Mouse (Mus musculus) neural tube, embryonic 15.5 days (tissue): ENCODE results near the gene Gm20388. TPM values are rescaled to one million over a fixed set of nuclear protein-coding genes. Genes with fewer than 3 reads are reported as not detected.

Experiments used
- ATAC-seq: fragments of 200-750 bp; cut with Nextera tagmentation; 2 replicates; pipeline ENCODE4 v1.8.0; 2017; ENCODE audit warnings: mild to moderate bottlenecking, moderate TSS enrichment, moderate library complexity; ENCODE audit not compliant: low FRiP score
- H3K27ac ChIP-seq: fragments of 300-500 bp; sonication (generic); replicated peaks from 2 replicates; pipeline ENCODE4 v1.5.1; 2015; ENCODE audit warnings: mild to moderate bottlenecking, inconsistent platforms
- H3K27me3 ChIP-seq: fragments of 300-500 bp; sonication (generic); replicated peaks from 2 replicates; pipeline ENCODE4 v1.6.1; 2015; ENCODE audit warnings: inconsistent platforms
- H3K36me3 ChIP-seq: fragments of 300-500 bp; sonication (generic); 2 replicates; pipeline ENCODE4 v1.6.1; 2015; ENCODE audit warnings: inconsistent platforms
- H3K4me1 ChIP-seq: fragments of 300-500 bp; sonication (generic); 2 replicates; pipeline ENCODE4 v1.6.1; 2015; ENCODE audit warnings: inconsistent platforms
- H3K4me2 ChIP-seq: fragments of 300-500 bp; sonication (generic); 2 replicates; pipeline ENCODE4 v1.6.1; 2015; ENCODE audit warnings: inconsistent platforms, mild to moderate bottlenecking, moderate library complexity
- H3K4me3 ChIP-seq: fragments of 300-500 bp; sonication (generic); replicated peaks from 2 replicates; pipeline ENCODE4 v1.5.1; 2015; ENCODE audit warnings: mild to moderate bottlenecking, inconsistent platforms
- H3K9ac ChIP-seq: fragments of 300-500 bp; sonication (generic); replicated peaks from 2 replicates; pipeline ENCODE4 v1.6.1; 2015; ENCODE audit warnings: mild to moderate bottlenecking, inconsistent platforms
- H3K9me3 ChIP-seq: fragments of 300-500 bp; sonication (generic); replicated peaks from 2 replicates; pipeline ENCODE4 v1.6.1; 2016; ENCODE audit warnings: inconsistent platforms
- WGBS: fragments of 180-500 bp; shearing (Covaris S2); methylation state at CpG from one replicate; pipeline ENCODE4 v1.1.7; 2015; ENCODE audit warnings: mixed read lengths; 5-methylcytosine and 5-hydroxymethylcytosine counted together
- polyA plus RNA-seq: library from polyadenylated mRNA; unstranded; fragments of >200 nt; fragmentation: Nextera tagmentation; extraction: Ambion mirVana; gene quantifications from 2 replicates; pipeline ENCODE4 v1.2.1, GENCODE M21; 2015

The Gm20388 gene
- polyA plus RNA-seq, 1 experiment from 2014 or later: not detected

DNA sequence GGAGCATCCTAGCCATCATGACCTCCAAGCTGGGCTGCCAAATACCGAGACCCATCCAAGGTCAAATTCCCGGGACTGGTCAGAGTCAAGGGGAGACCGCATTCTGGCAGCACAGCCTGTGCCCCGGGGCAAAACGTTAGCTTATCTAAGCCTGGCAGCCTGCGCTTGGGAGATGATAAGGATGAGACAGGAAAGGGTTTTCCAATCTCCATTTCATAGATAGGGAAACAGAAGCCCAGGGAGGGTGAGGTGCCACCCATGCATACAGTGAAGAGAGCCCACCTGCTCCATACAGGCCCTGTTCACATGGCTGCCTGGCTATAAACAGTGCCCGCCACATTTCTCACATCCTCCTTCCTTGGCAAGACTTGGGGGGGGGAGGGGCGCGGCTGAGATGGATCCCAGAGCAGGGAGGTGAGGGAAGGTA lies 2755.7 kb downstream of the Gm20388 start:
- Histone ChIP-seq H3K4me2 (peak overlapping the region; percentile 11), H3K9ac (no peak overlapping the region), H3K36me3 (no peaks in the 10 kb centered on the region), H3K9me3 (no peaks in the 10 kb centered on the region), H3K4me1 (peaks cover 91% of the 10 kb centered on the region), H3K27ac (peak overlapping the region; percentile 68), H3K4me3 (no peak overlapping the region), H3K27me3 (no peaks in the 10 kb centered on the region)
- 53% methylated on average over 9 of the region's 9 CpGs for WGBS
- ATAC-seq: no peak

DNA sequence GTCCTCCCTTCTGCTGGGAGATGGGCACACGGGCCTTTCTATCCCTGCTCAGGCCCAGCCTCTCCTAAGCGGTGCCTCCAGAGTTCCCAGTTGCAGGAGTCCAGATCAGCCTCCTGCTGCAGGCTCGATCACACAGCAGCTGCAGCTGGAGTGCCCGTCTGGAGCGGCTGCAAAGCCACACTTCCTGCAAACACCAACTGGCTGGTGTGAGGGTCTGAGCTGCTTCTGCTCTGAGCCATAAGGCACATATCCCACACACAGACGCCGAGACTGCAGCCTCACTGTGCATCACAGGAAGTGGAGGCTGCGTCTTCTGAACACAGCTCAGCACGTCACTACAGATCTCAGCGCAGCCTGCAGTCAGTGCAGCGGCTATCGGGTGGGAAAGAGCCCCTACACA lies 2756.2 kb downstream of the Gm20388 start:
- no peaks in the 10 kb centered on the region for H3K36me3 ChIP-seq
- peak overlapping the region; percentile 11 for H3K4me2 ChIP-seq
- H3K27me3 ChIP-seq: no peaks in the 10 kb centered on the region
- WGBS: 48% methylated on average over 12 of the region's 12 CpGs
- peak overlapping the region; percentile 68 for H3K27ac ChIP-seq
- ATAC-seq: no peak
- no peak overlapping the region for H3K9ac ChIP-seq
- H3K4me1 ChIP-seq: peaks cover 92% of the 10 kb centered on the region
- no peak overlapping the region for H3K4me3 ChIP-seq
- no peaks in the 10 kb centered on the region for H3K9me3 ChIP-seq

GRCm38 (mm10) chr8:122667854-122668253 lies 2757.2 kb downstream of the Gm20388 start:
- H3K4me3 ChIP-seq: no peak overlapping the region
- ATAC-seq: no peak
- H3K4me1 ChIP-seq: peaks cover 92% of the 10 kb centered on the region
- H3K4me2 ChIP-seq: no peak overlapping the region
- no peaks in the 10 kb centered on the region for H3K9me3 ChIP-seq
- H3K9ac ChIP-seq: no peak overlapping the region
- no peaks in the 10 kb centered on the region for H3K27me3 ChIP-seq
- no peak overlapping the region for H3K27ac ChIP-seq
- H3K36me3 ChIP-seq: no peaks in the 10 kb centered on the region
- 61% methylated on average over 11 of the region's 11 CpGs for WGBS

- Histone ChIP-seq H3K4me1 (peaks cover 92% of the 10 kb centered on the region), H3K4me2 (no peak overlapping the region), H3K27ac (no peak overlapping the region), H3K36me3 (no peaks in the 10 kb centered on the region), H3K9ac (no peak overlapping the region), H3K9me3 (no peaks in the 10 kb centered on the region), H3K27me3 (no peaks in the 10 kb centered on the region), H3K4me3 (no peak overlapping the region)
- no peak for ATAC-seq
- 19% methylated on average over 5 of the region's 5 CpGs for WGBS
Measured at GRCm38 (mm10) chr8:122669370-122669769, 2758.7 kb downstream of the Gm20388 start.

DNA sequence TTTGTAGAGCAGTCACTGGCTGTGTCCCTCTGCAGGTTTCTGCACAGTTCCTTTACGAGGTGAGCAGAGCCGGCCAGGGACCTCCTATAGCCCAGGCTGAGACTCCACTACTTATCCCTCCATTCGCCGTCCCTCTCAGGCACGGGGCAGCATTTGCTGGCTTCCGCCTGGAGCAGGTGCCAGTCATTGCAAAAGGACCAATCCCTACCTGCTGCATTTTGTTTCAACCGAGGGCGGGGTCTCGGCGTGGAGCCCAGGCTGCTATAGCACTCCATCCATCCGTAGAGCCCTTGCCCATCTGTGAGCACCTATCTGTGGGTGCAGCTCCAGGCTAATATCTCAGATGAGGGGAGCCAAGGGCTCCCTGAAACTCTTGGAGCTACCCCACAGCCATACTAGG lies 2759.4 kb downstream of the Gm20388 start:
- no peak for ATAC-seq
- 0 out of 2 replicates have a peak overlapping the region, but pooled peaks have one; percentile 2 for H3K4me2 ChIP-seq
- no peak overlapping the region for H3K4me3 ChIP-seq
- no peaks in the 10 kb centered on the region for H3K9me3 ChIP-seq
- no peaks in the 10 kb centered on the region for H3K36me3 ChIP-seq
- WGBS: 30% methylated on average over 11 of the region's 11 CpGs
- peaks cover 92% of the 10 kb centered on the region for H3K4me1 ChIP-seq
- H3K27ac ChIP-seq: no peak overlapping the region
- no peak overlapping the region for H3K9ac ChIP-seq
- H3K27me3 ChIP-seq: no peaks in the 10 kb centered on the region

DNA sequence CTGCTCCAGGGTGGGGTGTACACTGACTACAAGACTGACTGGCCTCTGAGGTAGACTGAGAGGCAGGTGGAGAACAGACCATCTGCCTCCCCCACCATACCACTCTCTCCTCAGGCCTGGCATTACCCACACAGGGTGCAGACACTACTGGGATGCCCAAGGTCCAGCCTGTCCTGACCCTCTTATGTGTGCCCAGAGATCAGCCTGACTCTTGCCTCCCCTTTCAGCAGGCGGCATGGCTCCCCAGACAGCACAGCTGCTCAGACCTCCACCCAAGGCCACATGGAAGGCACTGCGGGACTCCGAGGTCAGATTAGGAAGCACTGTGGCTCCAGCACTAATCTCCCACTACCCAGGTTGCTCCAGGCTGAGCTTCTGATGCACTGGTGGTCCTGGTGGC lies 2760.1 kb downstream of the Gm20388 start:
- Histone ChIP-seq H3K27ac (no peak overlapping the region), H3K36me3 (no peaks in the 10 kb centered on the region), H3K4me3 (no peak overlapping the region), H3K9ac (no peak overlapping the region; the same call in 1 of the 2 replicates), H3K9me3 (no peaks in the 10 kb centered on the region), H3K4me1 (peaks cover 92% of the 10 kb centered on the region), H3K4me2 (no peak overlapping the region), H3K27me3 (no peaks in the 10 kb centered on the region)
- no peak for ATAC-seq
- WGBS: 86% methylated on average over 3 of the region's 3 CpGs

DNA sequence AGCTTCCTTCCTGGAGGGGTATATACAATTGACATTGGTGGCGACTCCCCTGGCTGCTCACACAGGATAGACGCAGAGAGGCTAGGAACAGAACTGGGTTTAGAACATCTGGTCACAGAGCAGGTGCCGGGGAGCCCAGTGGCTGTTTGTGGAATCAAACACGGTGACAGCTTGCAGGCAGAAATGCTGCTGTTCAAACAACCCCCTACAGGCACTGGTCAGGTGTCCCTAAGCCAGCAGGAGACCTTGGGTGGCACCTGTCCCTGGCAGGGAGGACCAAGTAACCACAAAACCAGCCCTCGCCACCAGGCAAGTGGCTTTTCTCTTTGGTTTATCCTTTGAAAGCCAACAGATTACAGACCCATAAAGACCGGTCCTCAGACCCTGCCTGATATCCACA lies 2761.3 kb downstream of the Gm20388 start:
- no peak overlapping the region for H3K27ac ChIP-seq
- H3K9me3 ChIP-seq: no peaks in the 10 kb centered on the region
- peaks cover 92% of the 10 kb centered on the region for H3K4me1 ChIP-seq
- 66% methylated on average over 6 of the region's 6 CpGs for WGBS
- no peak overlapping the region for H3K4me3 ChIP-seq
- H3K4me2 ChIP-seq: 0 out of 2 replicates have a peak overlapping the region, but pooled peaks have one; percentile 1
- ATAC-seq: no peak
- H3K9ac ChIP-seq: no peak overlapping the region
- no peaks in the 10 kb centered on the region for H3K27me3 ChIP-seq
- no peaks in the 10 kb centered on the region for H3K36me3 ChIP-seq

DNA sequence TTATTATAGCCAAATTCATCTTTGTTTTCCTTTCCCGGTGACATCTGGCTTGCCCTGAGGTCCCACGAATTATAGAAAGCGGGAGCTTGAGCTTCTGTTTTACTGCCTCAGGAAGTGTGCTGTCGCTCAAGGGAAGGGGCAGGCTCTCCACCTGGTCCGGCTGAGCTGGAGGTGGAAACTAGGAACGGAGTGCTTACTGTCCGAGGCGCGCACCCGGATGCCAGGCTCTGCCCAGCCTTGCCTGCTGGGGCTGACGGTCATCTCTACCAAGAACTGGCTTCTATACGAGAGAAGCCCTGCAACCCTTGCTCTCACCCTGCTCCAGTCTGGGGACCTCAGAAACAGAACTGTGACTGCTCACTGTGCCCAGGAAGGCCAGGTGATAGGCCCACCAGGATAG lies 2763.3 kb downstream of the Gm20388 start:
- Histone ChIP-seq H3K4me3 (0 out of 2 replicates have a peak overlapping the region, but pooled peaks have one; percentile 1), H3K4me1 (peaks cover 86% of the 10 kb centered on the region), H3K27me3 (no peaks in the 10 kb centered on the region), H3K36me3 (no peaks in the 10 kb centered on the region), H3K4me2 (peak overlapping the region; percentile 82), H3K9me3 (no peaks in the 10 kb centered on the region), H3K27ac (no peak overlapping the region), H3K9ac (0 out of 2 replicates have a peak overlapping the region, but pooled peaks have one; percentile 17)
- no peak for ATAC-seq
- 71% methylated on average over 12 of the region's 12 CpGs for WGBS

DNA sequence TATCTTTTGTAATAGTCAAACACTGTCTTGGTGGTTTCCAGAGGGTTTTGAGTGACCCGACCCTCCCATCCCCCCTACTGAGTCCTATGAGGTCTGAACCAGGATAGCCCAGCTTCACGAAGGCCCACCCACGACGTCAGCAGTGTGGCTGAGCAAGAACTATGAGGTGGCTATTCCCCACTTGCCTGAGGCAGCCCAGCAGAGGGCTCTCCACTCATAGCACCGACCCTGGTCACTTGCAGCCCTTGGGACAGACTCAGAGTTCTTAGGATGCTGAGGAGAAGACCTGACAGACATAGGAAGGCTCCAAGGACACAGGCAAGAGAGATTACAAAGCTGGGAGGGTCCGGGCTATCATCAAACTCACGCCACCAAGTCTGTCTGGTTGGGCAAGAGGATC lies 2764.4 kb downstream of the Gm20388 start:
- peaks cover 90% of the 10 kb centered on the region for H3K4me1 ChIP-seq
- H3K36me3 ChIP-seq: no peaks in the 10 kb centered on the region
- H3K9ac ChIP-seq: no peak overlapping the region
- peak overlapping the region; percentile 85 for H3K4me3 ChIP-seq
- no peaks in the 10 kb centered on the region for H3K9me3 ChIP-seq
- no peak for ATAC-seq
- peak overlapping the region; percentile 97; the same call in 1 of the 2 replicates for H3K27ac ChIP-seq
- H3K4me2 ChIP-seq: peak overlapping the region; percentile 82
- WGBS: 38% methylated on average over 7 of the region's 7 CpGs
- no peaks in the 10 kb centered on the region for H3K27me3 ChIP-seq

DNA sequence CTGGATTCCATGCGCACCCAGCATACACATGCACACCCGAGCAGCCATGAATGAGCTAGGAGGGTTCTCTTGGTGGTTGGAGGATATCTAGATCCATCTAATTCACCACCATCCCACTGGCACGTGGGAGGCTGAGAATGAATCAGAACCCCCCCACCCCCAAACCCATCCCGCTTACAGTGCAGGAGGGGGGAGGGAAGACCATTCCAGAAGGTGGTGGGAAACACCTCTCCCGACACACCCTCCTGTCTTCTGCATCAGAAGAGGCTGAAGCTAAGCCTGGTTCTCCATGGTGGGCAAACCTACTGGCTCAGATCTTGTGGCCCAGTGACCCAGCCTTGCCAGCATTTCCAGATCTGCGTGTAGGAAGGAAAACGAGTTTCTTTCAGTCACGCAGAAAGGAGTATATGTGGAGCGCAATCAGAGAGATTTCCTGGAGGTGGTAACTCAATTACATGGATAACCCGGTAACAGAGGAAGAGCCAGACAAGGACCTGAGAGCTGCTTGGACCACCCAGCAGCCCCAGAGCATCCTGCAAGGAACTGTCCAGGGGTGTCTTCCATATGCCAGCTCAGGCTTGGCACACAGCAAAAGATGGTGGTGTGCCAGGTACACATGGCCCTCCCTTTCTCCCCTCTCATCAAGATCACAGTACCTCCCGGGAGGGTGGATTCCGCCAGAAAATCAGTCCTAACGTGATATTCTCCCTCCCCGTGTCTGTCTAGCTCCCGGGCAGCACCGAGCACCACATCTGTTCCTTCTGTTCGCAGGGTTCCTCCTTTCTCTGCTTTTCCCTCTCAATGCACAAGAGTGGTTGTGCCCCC lies 2765.2 kb downstream of the Gm20388 start:
- no peak for ATAC-seq
- 48% methylated on average over 17 of the region's 17 CpGs for WGBS
- peak overlapping the region; percentile 85 for H3K4me3 ChIP-seq
- peak overlapping the region; percentile 82 for H3K4me2 ChIP-seq
- peak overlapping the region; percentile 91 for H3K9ac ChIP-seq
- H3K4me1 ChIP-seq: peaks cover 88% of the 10 kb centered on the region
- no peaks in the 10 kb centered on the region for H3K27me3 ChIP-seq
- no peaks in the 10 kb centered on the region for H3K9me3 ChIP-seq
- H3K36me3 ChIP-seq: no peaks in the 10 kb centered on the region
- peak overlapping the region; percentile 97 for H3K27ac ChIP-seq

DNA sequence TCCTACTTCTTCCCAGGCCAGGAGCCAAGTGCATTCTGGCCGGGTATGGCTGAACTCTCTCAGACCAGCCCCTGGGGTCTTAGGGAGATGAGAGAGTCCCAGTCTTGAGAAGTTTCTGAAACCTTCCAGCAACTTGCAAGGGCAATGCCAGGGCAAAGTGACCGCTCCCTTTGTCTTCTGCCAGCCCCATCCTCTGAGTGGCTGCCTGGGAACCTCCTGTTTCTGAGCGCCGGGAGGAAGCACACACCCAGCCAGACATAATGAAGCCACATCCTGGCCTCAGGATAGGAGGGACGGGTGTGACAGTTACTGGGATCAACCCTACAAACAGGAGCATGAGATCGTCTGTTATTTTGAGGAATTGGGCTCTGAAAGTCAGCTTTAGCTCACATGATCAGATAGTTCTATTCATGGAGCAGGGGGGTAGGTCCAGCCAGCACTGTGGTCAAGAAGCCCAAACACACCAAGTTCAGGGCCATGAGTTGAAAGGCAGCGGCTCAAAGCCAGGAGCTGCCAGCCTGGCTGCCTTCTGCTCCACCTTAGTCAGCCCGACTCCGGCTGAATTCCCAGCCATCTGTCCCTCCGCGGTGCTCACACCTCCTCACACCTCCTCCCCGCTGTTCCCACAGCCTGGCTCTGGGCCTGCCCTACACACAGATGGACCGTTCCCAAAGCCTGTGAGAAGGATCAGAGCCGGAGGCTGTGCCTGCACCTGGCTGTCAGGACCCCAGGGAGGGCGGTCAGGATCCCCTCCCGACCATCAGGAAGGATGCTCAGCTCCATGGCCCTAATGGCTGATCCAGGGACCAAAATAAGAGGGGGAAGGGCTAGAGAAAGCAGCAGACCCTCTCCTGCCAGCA lies 2766.2 kb downstream of the Gm20388 start:
- H3K9me3 ChIP-seq: no peaks in the 10 kb centered on the region
- peak; percentile 43; the same call in 1 of the 2 replicates for ATAC-seq
- H3K4me2 ChIP-seq: peak overlapping the region; percentile 82
- H3K9ac ChIP-seq: peak overlapping the region; percentile 91
- H3K27ac ChIP-seq: peak overlapping the region; percentile 97
- H3K27me3 ChIP-seq: 0 out of 2 replicates have a peak, but pooled peaks cover 4% of the 10 kb centered on the region
- WGBS: 6% methylated on average over 16 of the region's 16 CpGs
- peaks cover 78% of the 10 kb centered on the region for H3K4me1 ChIP-seq
- peak overlapping the region; percentile 85 for H3K4me3 ChIP-seq
- no peaks in the 10 kb centered on the region for H3K36me3 ChIP-seq
